Mouse (Mus musculus): ENCODE results near the gene Kif26b.
A peak's percentile ranks its signal among the peaks of the same experiment; 100 is the strongest.

The Kif26b gene

GRCm38 (mm10) chr1:178597757-178598156 is 68.8 kb downstream of the Kif26b start:
- no peak for DNase-seq

DNA sequence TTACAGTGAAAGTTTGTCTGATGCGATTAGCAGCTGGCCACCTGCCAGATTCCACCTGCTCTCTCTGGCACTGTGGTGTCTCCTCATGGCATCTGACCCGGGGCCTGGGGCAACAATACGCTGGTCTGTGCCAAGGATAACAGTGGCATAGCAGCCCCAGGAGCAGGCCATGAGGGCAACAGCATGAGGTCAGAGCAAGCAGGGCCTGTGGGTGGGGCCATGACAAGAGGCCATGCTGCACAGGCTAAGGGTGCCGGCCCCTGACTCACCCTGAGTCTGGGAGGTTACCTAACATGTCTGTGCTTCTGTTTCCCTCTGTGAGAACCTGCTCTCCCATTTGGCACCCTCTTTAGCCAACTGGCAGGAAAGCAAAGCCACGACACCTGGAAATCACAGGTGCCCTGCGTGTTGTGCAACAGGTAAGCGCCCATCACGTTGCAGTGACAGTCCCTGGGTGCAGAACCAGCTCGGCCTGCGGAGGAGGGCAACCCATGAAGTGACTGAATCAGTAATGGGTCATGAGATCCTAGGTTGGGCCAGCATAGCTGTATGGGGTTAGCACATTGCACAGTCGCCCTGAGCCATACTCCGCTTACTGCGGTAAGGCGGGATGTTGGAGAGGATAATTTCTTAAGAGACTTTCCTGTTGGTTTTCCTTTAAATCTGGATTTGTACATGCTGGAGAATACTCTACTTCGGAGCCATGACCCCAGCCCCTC is 72.1 kb downstream of the Kif26b start:
- no peak for DNase-seq

DNA sequence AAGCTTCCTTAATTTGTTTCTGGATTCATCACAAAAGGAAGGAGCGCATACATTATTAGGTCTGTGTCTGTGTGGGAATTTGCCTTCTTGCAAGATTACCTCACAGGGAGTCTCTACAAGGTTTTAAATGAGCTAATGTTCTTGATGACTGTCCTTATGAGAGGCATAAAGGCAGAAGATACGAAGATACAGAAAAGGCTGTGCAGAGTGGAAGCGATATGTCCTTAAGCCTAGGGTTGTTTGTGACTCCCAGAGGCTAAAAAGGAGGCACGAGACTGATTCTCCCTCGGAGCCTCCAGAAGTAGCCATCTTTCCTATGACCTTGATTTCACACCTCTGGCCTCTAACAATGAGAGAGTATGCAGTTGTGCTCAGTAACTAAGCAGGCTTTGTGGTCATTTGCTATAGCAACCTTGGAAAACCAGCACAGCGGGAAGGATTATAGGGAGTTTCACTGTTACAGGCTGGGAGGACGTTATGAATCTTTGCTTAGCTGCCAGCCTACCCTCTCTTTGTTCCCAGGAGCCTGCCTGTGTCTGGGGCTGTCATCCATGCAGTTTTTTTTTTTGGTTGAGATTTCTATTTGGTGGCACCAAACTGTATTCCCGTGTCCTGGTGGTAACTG is 80.3 kb downstream of the Kif26b start:
- no peak for DNase-seq

- DNase-seq = no peak
Observed at GRCm38 (mm10) chr1:178611512-178611911, 82.6 kb downstream of the Kif26b start.

- DNase-seq = no peak
Observed at GRCm38 (mm10) chr1:178621301-178621700, 92.4 kb downstream of the Kif26b start.

DNA sequence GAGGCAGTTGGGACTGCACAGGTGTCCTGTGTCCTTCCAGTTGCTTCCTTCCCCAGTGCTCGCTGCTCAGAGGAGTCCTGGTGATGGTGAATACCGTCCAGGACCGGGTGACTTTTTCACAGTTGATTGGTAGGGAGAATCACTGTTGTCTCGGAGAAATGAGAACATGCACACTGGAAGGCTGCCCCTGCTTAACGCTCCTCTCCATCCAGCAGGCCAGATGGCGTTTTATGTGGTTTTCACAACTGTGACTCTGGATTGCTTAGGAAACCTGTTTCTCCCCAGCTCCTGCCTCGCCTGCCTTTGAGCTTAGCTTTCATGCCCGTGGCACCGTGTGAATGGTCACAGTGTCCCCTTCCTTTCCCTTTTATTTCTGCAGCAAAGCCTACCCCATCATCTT is 95.0 kb downstream of the Kif26b start:
- peak; percentile 54 for DNase-seq

DNA sequence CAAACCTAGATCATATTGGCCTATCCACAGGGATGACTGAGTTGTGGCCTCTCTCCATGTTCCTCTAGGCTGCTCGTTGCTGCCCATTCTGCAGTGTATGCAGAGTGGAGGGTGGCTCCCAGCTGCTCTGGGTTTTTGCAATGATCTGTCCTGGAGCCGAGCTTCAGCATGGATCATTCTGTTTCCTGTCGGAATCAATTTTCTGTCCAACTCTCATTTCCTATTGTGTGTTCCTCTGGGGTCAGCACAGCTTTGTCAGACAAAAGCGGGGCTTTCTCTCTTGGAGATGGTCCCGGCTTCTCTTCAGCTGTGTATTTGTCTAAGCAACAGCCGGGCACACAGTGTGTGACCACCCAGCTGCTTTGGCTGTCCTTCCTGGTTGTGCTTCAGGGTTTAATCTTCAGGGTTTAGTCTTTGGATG is 98.0 kb downstream of the Kif26b start:
- DNase-seq = peak; percentile 5

DNA sequence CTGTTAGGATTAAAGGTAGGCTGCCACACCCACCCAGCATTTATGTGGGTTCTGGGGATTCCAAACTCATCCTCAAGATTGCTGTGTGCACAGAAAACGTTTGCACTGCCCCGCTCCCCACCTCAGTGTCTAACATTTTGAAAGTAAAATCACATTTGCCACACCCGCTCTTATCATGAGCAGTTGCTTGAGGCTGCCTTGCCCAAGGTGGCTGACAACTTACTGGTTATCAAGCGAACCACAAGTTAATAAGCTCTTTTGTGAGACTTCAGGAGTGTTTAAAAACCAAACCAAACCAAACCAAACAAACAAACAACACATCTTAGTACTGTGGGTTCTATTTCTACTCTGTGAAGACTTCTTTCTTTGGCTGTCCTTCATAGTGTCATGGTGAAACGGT is 101.1 kb downstream of the Kif26b start:
- no peak for DNase-seq

- DNase-seq = no peak
Observed at GRCm38 (mm10) chr1:178631863-178632262, 102.9 kb downstream of the Kif26b start.

GRCm38 (mm10) chr1:178634359-178635085 is 105.6 kb downstream of the Kif26b start:
- no peak for DNase-seq

DNA sequence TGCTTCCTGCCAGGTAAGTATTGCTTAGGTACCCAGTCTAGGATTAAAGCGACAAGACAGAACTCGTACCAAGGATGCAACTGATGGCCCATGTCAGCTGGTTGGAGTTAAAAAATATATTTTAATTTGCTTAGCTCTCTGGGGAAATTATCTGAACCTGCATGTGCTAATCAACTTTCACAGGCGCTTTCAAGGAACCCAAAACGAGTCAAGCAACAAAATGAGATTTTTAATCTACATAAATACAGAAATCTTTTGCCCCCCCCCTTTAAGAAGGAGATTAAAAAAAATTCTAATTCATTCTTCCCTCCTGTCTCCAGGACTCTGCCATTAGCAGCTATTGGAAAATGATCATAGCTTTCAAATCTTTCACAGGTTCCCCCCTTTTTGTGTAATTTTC is 106.5 kb downstream of the Kif26b start:
- DNase-seq = no peak

- no peak for DNase-seq
Observed at GRCm38 (mm10) chr1:178637293-178637692, 108.4 kb downstream of the Kif26b start.

DNA sequence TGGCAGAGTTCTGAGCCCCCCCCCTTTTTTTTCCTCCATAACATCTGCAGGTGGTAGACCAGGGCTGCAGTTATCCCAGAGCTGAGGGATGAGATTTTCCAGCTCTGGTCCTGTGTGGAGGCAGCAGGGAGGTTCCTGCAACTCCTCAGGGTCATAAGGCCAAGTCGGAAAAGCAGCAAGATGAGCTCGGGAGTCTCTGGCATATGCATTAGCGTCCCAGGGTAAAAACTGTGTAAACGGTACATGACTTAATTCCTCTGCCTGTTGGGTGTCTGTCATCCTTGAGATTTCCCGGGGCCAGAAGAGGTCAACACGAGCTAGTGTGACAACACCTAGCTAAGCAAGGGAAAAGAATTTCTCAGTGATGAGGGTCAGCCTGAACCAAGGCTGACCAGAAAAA is 111.0 kb downstream of the Kif26b start:
- DNase-seq = no peak

DNA sequence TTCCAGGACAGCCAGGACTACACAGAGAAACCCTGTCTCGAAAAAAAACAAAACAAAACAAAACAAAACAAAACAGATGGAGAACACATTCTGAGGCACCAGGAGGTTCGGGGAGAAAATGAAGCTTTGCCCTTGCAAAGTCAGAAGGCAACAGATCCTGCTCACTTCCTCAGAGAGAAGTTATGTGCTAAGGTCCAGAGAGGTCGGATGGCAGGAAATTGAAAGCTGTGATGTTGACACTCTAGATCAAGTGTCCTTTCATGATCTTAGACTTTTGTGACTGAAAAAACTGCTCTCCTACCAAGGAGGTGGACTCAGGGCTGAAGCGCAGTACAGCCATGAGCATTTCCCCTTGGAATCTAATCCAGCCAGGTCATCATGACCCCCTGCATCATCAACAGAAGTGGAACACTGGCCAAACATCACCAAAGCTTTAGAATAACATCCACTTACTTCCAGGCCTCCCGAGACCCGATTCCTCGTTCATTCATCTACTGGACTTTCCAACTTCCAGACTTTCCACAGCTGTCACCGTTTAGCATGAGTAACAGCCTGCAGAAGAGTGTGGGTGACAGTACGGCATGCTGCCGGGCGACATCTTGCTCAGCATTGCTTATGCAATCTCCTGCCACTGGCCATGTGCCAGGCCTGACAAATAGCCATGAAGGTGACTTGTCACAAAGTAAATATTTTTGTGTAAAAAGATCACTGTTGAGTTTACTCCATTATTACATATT is 112.0 kb downstream of the Kif26b start:
- peak; percentile 59 for DNase-seq

- DNase-seq = no peak
Observed at GRCm38 (mm10) chr1:178641788-178642187, 112.9 kb downstream of the Kif26b start.

- no peak for DNase-seq
Observed at GRCm38 (mm10) chr1:178644954-178645353, 116.0 kb downstream of the Kif26b start.

DNA sequence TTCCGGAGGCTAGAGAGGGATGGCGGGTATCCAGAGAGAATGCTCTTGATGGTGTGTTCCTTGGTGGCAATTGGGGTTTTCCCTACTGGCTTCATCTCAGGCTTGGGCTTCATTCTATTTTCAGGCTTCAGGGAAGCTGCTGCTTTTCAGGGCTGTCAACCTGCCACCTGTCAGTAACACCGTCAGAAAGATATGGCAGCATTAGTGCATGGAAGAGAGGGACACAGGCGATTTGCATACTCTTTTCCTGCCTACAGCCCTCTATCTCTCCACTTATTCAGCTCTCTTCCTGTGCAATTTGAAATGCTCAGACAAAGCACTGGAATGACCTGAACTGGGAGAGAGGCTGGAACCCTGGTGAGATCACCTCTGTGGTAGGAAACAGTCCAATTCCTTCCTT is 117.7 kb downstream of the Kif26b start:
- DNase-seq = no peak

DNA sequence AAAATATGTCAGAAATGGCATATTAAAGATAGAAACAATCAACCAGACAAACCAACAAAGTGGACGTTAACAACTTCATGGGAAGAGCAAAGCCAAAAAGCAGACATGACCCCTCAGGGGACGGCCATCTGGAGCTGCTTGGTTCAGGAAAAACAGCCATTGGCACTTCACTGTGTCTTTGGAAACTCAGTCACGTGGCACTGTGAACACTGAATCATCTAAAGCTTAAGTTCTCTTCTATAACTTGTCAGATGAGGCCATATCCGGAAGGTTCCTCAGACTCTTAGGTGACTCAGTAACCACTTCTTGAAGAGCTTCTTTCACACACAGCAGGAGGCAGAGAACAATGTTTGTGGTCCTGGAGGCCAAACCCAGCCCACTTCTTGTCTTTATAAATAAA is 126.6 kb downstream of the Kif26b start:
- no peak for DNase-seq

DNA sequence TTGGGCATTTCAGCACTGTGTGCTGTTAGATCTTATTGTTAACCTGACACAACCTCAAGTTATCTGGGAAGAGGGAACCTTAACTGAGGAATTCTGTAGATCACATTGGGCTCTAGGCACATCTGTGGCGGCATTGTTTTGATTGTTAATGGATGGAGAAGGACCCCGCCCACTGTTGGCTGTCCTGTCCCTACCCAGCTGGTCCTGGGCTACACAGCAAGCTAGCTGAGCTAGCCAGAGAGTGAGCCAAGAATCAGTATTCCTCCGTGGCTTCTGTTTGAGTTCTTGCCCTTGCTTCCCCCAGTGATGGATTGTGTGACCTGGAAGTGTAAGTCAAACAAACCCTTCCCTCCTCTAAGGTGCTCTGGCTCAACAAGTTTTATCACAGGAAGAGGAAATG is 132.1 kb downstream of the Kif26b start:
- no peak for DNase-seq

GRCm38 (mm10) chr1:178661556-178661955 is 132.6 kb downstream of the Kif26b start:
- no peak for DNase-seq

DNA sequence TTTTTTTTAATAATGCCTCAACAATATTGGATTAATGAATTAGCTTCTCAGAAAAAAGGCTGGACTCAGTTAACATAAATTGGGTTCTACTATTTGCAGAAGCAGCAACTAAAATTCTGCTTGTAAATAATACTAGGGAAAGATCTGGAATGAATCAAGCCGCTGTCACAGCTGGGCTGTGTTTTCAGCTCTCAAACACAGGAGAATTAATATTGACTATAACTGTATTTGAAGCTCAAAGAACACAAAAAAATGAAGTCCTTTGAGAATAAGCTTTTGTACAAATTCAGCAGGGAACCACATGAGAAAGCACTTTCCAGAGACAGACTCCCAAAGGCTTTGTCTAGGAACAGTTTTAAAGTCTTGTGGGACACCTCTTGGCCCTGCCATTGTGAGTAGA is 134.6 kb downstream of the Kif26b start:
- no peak for DNase-seq

- DNase-seq = no peak
Observed at GRCm38 (mm10) chr1:178664271-178664969, 135.5 kb downstream of the Kif26b start.

GRCm38 (mm10) chr1:178666524-178666923 is 137.6 kb downstream of the Kif26b start:
- no peak for DNase-seq
